Mouse (Mus musculus): Measurements from ENCODE around the gene Gpr176. TPM values are rescaled to one million over a fixed set of nuclear protein-coding genes. Genes with fewer than 3 reads are reported as not detected.
"Not testable (repeated sequence)": the region's sequence is repeated elsewhere in the genome, so short reads cannot be mapped to it uniquely, and the experiment has no call there.

Gpr176 gene
- polyA plus RNA-seq, 1 experiment from 2014 or later, result 0.39 TPM

DNA sequence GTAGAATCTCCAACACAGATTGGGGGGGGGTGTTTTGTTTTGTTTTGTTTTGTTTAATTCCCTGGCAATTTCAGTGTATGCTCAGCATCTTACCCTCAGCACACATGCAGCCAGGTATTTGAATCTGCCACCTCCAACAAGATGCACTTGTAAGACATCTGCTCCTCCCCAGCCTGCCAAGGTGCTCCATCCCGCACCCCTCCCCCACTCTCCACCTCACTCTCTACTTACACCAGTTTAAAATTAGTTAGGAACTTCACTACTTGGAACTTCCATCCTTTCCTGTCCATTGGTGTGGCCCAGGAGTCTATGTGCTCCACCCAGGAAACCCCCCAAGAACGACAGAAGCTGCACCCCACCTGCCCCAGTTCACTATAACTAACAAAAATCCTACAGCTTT lies 66.3 kb downstream of the Gpr176 start:
- no peak overlapping the region for H3K27ac ChIP-seq
- no peaks in the 10 kb centered on the region for H3K36me3 ChIP-seq
- H3K4me1 ChIP-seq (replicated peaks), result peaks cover 12% of the 10 kb centered on the region
- no peak overlapping the region for H3K4me3 ChIP-seq
- 73% methylated on average over 2 of the region's 2 CpGs for WGBS
- no peaks in the 10 kb centered on the region for H3K27me3 ChIP-seq (ENCODE audit: insufficient read depth, poor library complexity, severe bottlenecking)
- H3K9me3 ChIP-seq, result no peaks in the 10 kb centered on the region
- DNase-seq (ENCODE audit: low spot score), result no peak

DNA sequence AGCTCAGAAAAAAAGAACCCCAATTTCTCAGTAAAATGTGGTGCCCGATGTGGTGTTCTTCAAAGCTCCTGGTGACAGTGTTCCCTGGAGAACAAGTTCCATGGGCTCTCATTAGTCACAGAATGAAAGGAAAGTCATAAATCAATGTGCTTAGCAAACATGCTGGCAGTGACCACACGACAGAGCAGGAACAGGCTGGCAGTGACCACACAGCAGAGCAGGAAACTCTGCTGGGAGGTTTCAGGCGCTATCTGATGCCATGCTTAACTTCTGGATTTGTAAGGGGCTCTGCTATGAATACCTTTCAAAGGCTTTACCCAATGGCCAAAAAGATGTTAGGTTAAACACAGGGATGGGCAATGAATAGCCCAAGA lies 66.7 kb downstream of the Gpr176 start:
- no peaks in the 10 kb centered on the region for H3K36me3 ChIP-seq
- WGBS, result 60% methylated on average over 3 of the region's 3 CpGs
- no peak overlapping the region for H3K4me3 ChIP-seq
- H3K27ac ChIP-seq, result no peak overlapping the region
- no peaks in the 10 kb centered on the region for H3K27me3 ChIP-seq (ENCODE audit: insufficient read depth, poor library complexity, severe bottlenecking)
- DNase-seq (ENCODE audit: low spot score), result no peak
- H3K4me1 ChIP-seq (replicated peaks), result peaks cover 12% of the 10 kb centered on the region
- no peaks in the 10 kb centered on the region for H3K9me3 ChIP-seq

DNA sequence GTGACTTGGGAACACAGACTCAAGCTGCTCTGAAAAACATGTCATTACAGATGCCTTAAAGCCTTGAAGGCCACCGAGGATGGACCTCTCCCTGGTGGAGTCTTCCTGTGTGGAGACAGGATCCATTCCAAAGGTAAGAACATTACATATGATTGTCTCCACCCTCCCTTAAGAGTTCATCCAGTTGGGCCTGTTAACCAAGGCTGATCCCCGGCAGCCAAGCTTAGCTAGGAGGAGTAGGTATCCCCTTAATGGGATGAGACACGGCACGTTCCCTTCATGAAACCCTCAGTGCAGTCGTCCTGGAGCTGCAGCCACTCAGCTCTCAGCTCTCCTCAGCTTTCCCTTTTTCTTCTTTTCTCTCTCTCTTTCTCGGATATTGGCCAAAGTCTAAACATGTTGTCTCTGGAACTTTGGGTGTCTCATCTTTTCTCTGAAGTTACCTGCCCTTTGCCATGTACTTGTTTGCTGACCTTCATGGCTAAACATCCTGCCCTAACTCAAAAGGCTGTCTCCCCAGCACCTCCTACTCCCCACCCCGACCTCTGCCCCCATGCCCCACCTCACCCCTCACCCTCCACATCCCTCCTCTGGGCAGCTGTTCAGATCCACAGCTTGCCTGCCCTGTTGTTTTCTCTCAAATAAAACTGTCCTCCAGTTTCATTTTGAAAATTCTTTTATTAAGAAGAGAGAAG lies 67.2 kb downstream of the Gpr176 start:
- 77% methylated on average over 7 of the region's 7 CpGs for WGBS
- no peaks in the 10 kb centered on the region for H3K36me3 ChIP-seq
- H3K9me3 ChIP-seq, result no peaks in the 10 kb centered on the region
- H3K4me3 ChIP-seq, result no peak overlapping the region
- H3K27me3 ChIP-seq (ENCODE audit: insufficient read depth, poor library complexity, severe bottlenecking), result no peaks in the 10 kb centered on the region
- H3K27ac ChIP-seq, result no peak overlapping the region
- peaks cover 12% of the 10 kb centered on the region for H3K4me1 ChIP-seq (replicated peaks)
- DNase-seq (ENCODE audit: low spot score), result no peak

DNA sequence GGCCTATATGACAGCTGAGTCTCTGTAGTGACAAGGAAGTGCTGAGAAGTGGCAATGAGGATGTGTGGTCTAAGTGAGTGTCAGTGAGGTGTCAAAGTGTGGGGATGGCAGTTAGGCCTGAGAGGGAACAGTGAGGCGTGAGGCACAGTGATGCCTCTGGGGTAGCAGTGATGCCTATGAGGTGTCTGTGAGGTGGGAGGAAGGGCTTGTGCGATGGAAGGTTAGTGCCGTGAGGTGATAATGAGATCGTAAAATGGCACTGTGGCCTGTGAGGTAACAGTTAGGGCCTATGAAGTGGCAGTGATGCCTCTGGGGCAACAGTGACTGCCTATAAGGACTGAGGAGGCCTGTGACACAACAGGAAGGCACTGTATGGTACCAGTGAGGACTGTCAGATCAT lies 69.8 kb downstream of the Gpr176 start:
- Histone ChIP-seq H3K36me3 (no peaks in the 10 kb centered on the region), H3K4me3 (no peak overlapping the region), H3K27ac (no peak overlapping the region), H3K4me1 (replicated peaks) (peaks cover 7% of the 10 kb centered on the region), H3K27me3 (ENCODE audit: insufficient read depth, poor library complexity, severe bottlenecking) (no peaks in the 10 kb centered on the region), H3K9me3 (no peaks in the 10 kb centered on the region)
- WGBS, result 79% methylated on average over 4 of the region's 4 CpGs
- no peak for DNase-seq (ENCODE audit: low spot score)

DNA sequence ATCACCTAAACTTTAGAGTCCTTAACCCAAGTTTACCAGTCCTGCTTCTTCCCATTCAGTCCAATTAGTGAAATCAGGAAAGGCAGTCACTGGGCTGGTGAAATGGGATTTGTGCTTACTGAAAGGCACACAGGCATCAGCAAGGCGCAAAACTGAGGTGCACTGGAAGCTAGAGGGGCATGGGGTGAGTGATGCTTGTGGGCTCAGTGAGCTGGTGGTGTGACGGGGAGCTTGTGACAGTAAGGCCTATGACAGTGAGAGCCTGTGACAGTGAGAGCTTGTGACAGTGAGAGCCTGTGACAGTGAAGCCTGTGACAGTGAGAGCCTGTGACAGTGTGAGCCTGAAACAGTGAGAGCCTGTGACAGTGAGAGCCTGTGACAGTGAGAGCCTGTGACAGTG lies 71.6 kb downstream of the Gpr176 start:
- no peak for DNase-seq (ENCODE audit: low spot score)
- Histone ChIP-seq H3K4me1 (replicated peaks) (peaks cover 6% of the 10 kb centered on the region; the same call in 1 of the 2 replicates), H3K36me3 (no peaks in the 10 kb centered on the region), H3K27me3 (ENCODE audit: insufficient read depth, poor library complexity, severe bottlenecking) (no peaks in the 10 kb centered on the region), H3K4me3 (no peak overlapping the region), H3K9me3 (no peaks in the 10 kb centered on the region), H3K27ac (no peak overlapping the region)
- WGBS, result 73% methylated on average over 2 of the region's 2 CpGs

DNA sequence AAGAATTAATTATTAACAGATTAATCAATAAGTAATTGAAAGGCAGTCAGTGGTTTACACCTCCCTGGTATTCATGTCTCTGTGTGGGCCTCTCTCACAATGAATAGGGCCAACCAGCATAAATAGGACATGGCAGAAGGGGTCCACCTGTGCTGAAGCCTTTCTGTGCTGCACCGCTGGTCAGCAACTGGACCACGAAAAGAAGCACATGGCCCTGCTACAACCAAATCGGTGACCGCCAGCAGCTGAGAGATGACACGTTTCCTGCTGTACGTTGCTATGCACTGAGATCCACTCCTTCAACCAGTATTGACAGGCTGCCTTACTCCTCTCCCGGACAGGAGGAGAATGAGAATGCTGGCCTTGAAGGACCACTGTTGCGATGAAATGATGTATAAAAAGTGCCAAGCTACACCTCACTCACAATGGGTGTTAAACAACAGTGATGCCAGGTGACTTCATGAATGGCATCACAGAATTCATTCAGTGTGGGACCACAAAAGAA lies 72.1 kb downstream of the Gpr176 start:
- Histone ChIP-seq H3K9me3 (no peaks in the 10 kb centered on the region), H3K27ac (no peak overlapping the region), H3K36me3 (no peaks in the 10 kb centered on the region), H3K4me1 (replicated peaks) (peaks cover 1% of the 10 kb centered on the region; the same call in 1 of the 2 replicates), H3K27me3 (ENCODE audit: insufficient read depth, poor library complexity, severe bottlenecking) (no peaks in the 10 kb centered on the region), H3K4me3 (no peak overlapping the region)
- WGBS, result 77% methylated on average over 8 of the region's 8 CpGs
- no peak for DNase-seq (ENCODE audit: low spot score)

DNA sequence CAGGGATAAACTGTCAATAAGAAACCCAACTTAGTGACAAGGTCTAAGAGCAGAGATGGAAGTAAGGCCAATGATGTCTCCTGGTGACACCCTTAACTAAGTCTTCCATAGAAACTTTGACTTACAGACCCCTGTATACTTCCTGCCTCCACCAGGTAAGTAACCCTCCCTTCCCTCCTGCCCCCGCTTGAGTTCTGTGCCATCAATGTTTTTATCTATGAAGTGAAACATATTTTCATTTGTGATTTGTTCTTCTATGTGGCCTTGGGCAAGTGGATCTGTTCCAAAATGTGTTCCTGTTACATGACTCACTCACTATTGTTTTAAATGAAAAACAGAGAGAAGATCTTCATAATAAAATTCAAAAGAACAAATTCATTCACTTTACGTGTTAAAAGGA lies 73.2 kb downstream of the Gpr176 start:
- DNase-seq (ENCODE audit: low spot score), result no peak
- Histone ChIP-seq H3K27ac (no peak overlapping the region), H3K27me3 (ENCODE audit: insufficient read depth, poor library complexity, severe bottlenecking) (no peaks in the 10 kb centered on the region), H3K36me3 (no peaks in the 10 kb centered on the region), H3K9me3 (no peaks in the 10 kb centered on the region), H3K4me1 (replicated peaks) (no peaks in the 10 kb centered on the region), H3K4me3 (no peak overlapping the region)
- WGBS, result 92% methylated on average over 2 of the region's 2 CpGs

DNA sequence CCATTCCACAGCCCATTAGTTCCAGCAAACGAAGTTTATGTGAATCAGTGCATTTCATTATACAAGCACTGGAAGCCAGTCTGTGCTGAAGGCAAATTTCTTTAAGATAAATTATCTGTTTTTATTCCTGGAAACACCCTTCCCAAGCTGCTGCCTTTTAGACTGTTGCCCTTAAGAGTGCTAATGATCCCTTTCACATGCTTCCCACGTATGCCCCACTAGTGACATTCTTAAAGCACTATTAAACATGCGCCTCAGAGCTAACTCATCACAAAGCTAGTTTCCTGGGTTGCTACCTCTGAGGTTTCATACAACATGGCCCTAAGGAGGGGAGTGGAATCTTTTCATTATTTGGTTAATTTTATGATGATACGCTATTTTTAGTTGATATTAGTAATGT lies 74.6 kb downstream of the Gpr176 start:
- Histone ChIP-seq H3K4me3 (no peak overlapping the region), H3K9me3 (no peaks in the 10 kb centered on the region), H3K4me1 (replicated peaks) (no peaks in the 10 kb centered on the region), H3K27ac (no peak overlapping the region), H3K36me3 (no peaks in the 10 kb centered on the region), H3K27me3 (ENCODE audit: insufficient read depth, poor library complexity, severe bottlenecking) (no peaks in the 10 kb centered on the region)
- WGBS, result 82% methylated on average over 4 of the region's 4 CpGs
- DNase-seq (ENCODE audit: low spot score), result no peak

DNA sequence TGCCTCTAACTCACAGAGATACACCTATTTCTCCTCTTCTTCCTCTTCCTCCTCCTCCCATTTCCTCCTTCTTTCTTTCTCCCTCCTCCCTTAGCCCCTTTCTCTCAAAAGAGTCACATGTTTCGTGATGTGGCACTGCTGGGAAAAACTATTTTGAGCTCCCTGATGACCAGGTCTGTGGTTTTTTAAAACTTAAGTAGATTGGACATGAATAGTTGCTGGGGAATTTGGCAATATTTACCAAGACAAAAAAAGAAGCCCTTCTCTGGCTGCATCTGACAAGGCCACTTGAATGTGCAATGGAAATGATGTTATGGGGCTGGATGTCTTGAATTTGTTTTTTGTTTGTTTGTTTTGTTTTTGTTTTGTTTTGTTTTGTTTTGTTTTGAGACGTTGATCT lies 75.3 kb downstream of the Gpr176 start:
- Histone ChIP-seq H3K4me1 (replicated peaks) (no peaks in the 10 kb centered on the region), H3K9me3 (no peaks in the 10 kb centered on the region), H3K27ac (no peak overlapping the region), H3K36me3 (no peaks in the 10 kb centered on the region), H3K4me3 (no peak overlapping the region), H3K27me3 (ENCODE audit: insufficient read depth, poor library complexity, severe bottlenecking) (no peaks in the 10 kb centered on the region)
- no peak for DNase-seq (ENCODE audit: low spot score)
- WGBS, result 79% methylated on average over 2 of the region's 2 CpGs

DNA sequence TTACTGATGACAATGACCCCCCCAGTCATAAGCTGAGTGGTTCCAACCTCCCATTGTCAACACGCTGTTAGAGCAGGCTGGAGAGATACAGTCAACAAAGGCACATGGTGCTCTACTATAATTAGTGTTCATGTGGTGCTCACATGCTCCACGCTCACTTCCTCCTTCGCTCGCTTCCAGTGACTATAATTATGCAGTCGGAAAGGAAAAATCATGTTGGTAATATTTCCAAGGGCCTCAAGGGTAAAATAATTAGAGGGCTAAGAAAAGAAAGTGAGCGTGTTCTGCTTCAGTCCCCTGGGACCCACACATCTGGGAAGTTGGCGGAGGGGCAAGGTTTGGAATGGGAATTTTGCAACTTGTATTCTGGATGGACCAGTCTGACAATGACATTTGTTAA lies 77.7 kb downstream of the Gpr176 start:
- no peaks in the 10 kb centered on the region for H3K4me1 ChIP-seq (replicated peaks)
- H3K4me3 ChIP-seq, result no peak overlapping the region
- no peaks in the 10 kb centered on the region for H3K9me3 ChIP-seq
- WGBS, result 85% methylated on average over 7 of the region's 7 CpGs
- no peaks in the 10 kb centered on the region for H3K27me3 ChIP-seq (ENCODE audit: insufficient read depth, poor library complexity, severe bottlenecking)
- DNase-seq (ENCODE audit: low spot score), result no peak
- no peaks in the 10 kb centered on the region for H3K36me3 ChIP-seq
- H3K27ac ChIP-seq, result no peak overlapping the region

DNA sequence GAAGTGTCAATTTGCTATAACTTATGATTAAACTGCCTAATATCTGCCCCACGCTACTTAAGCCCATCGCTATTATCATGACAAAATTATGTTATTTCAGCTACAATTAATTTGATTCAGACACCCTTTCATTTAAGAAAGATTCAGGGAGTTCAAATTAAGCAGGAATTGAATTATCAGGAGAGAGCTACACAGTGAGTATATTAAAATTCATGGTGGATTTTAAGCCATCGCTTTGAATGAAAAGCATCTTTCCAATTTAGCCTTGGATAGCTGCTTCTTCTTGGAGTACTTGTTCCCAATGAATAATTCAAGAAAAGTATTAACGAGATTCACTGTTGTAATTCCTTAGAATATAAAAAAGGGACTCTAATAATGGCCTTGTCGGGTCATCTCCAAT lies 79.6 kb downstream of the Gpr176 start:
- DNase-seq (ENCODE audit: low spot score), result no peak
- Histone ChIP-seq H3K4me3 (no peak overlapping the region), H3K27ac (no peak overlapping the region), H3K36me3 (no peaks in the 10 kb centered on the region), H3K4me1 (replicated peaks) (no peaks in the 10 kb centered on the region), H3K9me3 (no peaks in the 10 kb centered on the region), H3K27me3 (ENCODE audit: insufficient read depth, poor library complexity, severe bottlenecking) (no peaks in the 10 kb centered on the region)
- 88% methylated on average over 5 of the region's 5 CpGs for WGBS

DNA sequence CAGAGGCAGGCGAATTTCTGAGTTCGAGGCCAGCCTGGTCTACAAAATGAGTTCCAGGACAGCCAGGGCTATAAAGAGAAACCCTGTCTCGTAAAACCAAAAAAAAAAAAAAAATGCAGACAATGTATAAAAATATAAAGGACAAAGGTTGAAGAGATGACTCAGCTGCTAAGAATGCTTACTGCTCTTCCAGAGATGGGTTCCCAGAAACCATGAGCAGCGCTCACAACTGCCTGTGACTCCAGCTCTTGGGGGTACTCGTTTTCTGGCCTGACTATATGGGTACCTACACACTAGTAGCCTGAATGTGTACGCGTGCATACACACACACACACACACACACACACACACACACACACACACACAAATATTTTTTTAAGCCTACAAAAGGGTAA lies 84.2 kb downstream of the Gpr176 start:
- H3K4me1 ChIP-seq (replicated peaks); DNase-seq (ENCODE audit: low spot score); H3K27me3 ChIP-seq (ENCODE audit: insufficient read depth, poor library complexity, severe bottlenecking); H3K9me3 ChIP-seq; H3K36me3 ChIP-seq; H3K4me3 ChIP-seq; H3K27ac ChIP-seq: not testable (repeated sequence)
- 92% methylated on average over 7 of the region's 7 CpGs for WGBS

DNA sequence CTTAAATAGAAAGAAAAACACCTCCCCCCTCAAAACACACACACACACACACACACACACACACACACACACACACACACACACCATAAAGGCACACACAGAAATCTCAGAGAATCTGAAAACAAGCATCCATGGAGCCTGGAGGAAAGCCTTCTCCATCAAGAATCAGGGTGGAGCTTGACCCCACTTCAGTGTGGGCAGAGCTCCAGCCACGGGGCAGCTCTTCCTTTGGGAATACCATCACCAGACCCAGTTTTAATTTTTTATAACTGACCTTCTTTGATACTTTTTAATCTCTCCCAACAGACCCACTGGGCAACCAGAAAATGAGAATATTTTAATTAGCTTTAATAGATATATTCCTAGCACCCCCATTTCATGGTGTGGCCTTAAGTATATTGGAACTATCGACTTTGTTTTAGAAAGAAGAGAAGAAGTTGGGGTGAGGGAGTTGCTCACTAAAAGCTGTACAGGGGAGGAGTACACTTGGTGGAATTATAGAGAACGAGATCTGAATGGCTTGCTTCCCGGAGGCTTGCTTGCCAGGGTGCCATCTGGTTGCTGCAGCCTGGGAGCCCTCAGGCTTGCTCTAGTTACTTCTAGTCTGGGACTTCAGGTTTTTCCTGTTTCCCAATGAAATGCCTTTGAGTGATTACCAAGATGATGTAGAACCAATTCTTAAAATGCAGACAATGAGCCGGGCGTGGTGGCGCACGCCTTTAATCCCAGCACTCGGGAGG lies 84.7 kb downstream of the Gpr176 start:
- DNase-seq (ENCODE audit: low spot score), result no peak

More for the DNA sequence above, 84.7 kb downstream of the Gpr176 start:
- 91% methylated on average over 9 of the region's 9 CpGs for WGBS
- H3K36me3 ChIP-seq, result no peaks in the 10 kb centered on the region
- H3K4me1 ChIP-seq (replicated peaks), result no peaks in the 10 kb centered on the region
- H3K27ac ChIP-seq, result no peak overlapping the region
- no peak overlapping the region for H3K4me3 ChIP-seq
- H3K9me3 ChIP-seq, result no peaks in the 10 kb centered on the region
- H3K27me3 ChIP-seq (ENCODE audit: insufficient read depth, poor library complexity, severe bottlenecking), result no peaks in the 10 kb centered on the region
